Comparison of ENCODE assay signal across 20 mouse cellular contexts in the genomic region with DNA sequence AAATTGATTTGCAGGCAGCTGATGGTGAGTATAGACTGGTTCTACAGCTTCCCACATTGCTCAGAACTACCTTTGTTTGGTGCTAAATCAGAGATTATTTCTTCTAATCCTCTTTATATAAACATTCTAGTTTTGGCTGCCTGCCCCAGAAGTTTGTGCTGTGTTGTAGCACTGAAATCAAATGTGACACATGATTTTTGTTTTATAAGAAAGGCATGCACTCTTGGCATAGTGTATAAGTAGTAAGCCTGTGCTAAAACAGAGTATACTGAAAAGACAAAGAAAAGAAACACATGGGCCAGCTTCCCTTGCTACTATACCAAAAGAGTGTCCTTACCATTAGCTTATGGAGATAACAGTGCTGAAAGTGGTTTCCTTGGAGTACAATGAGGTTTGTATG.
"Had no signal": no experiment of that assay in that cellular context is flagged by ENCODE, and none has a peak within 500 bp of the region (broad histone marks: within the 10 kb centered on the region; RNA-seq: fewer than 3 reads in every experiment).

No protein-coding gene starts in this region.

- H3K27ac ChIP-seq: liver, embryonic 12.5 days; liver, embryonic 14.5 days; midbrain, embryonic 10.5 days; midbrain, embryonic 12.5 days; neural tube, embryonic 13.5 days; neural tube, embryonic 15.5 days; stomach, embryonic 15.5 days had no signal

- H3K4me3 ChIP-seq: liver, embryonic 12.5 days; midbrain, embryonic 10.5 days; midbrain, embryonic 12.5 days; myocyte; neural tube, embryonic 13.5 days; neural tube, embryonic 15.5 days; stomach, embryonic 15.5 days had no signal

- H3K4me2 ChIP-seq: liver, embryonic 12.5 days; midbrain, embryonic 12.5 days; neural tube, embryonic 13.5 days; neural tube, embryonic 15.5 days; stomach, embryonic 15.5 days had no signal

- H3K27me3 ChIP-seq: liver, embryonic 12.5 days; midbrain, embryonic 12.5 days; neural tube, embryonic 13.5 days; neural tube, embryonic 15.5 days; stomach, embryonic 15.5 days had no signal

- H3K4me1 ChIP-seq: liver, embryonic 12.5 days; midbrain, embryonic 10.5 days; midbrain, embryonic 12.5 days; neural tube, embryonic 13.5 days; neural tube, embryonic 15.5 days; stomach, embryonic 15.5 days had no signal

- H3K9ac ChIP-seq: liver, embryonic 12.5 days; liver, embryonic 14.5 days; midbrain, embryonic 12.5 days; neural tube, embryonic 13.5 days; neural tube, embryonic 15.5 days; stomach, embryonic 15.5 days had no signal

- ATAC-seq: liver, embryonic 12.5 days; midbrain, embryonic 16.5 days had no signal

- DNase-seq: lung, adult 18-20 months; lung, postnatal 4 days; midbrain, embryonic 14.5 days; retina, postnatal 1 day; right cerebral cortex, adult 18-20 months; right cerebral cortex, postnatal 25 days; right cerebral cortex, postnatal 4 days; spleen, adult 18-20 months; thymus, adult 18-20 months; thymus, postnatal 14 days; thymus, postnatal 36 days had no signal

- H3K36me3 ChIP-seq: liver, embryonic 12.5 days; midbrain, embryonic 10.5 days; midbrain, embryonic 12.5 days; neural tube, embryonic 13.5 days; neural tube, embryonic 15.5 days; stomach, embryonic 15.5 days had no signal

- H3K9me3 ChIP-seq: liver, embryonic 12.5 days; midbrain, embryonic 10.5 days; midbrain, embryonic 12.5 days; neural tube, embryonic 13.5 days; neural tube, embryonic 15.5 days; stomach, embryonic 15.5 days had no signal
